Mouse (Mus musculus) spleen, postnatal 0 days (tissue): ENCODE data around the gene Bglap3. TPM values are rescaled to one million over a fixed set of nuclear protein-coding genes. Genes with fewer than 3 reads are reported as not detected.

Experiments used
- polyA plus RNA-seq: library from polyadenylated mRNA; unstranded; fragments of >200 nt; fragmentation: Nextera tagmentation; extraction: Ambion mirVana; gene quantifications from 2 replicates; pipeline ENCODE4 v1.2.1, GENCODE M21; 2015

The Bglap3 gene
- polyA plus RNA-seq, result not detected in 2 replicates

DNA sequence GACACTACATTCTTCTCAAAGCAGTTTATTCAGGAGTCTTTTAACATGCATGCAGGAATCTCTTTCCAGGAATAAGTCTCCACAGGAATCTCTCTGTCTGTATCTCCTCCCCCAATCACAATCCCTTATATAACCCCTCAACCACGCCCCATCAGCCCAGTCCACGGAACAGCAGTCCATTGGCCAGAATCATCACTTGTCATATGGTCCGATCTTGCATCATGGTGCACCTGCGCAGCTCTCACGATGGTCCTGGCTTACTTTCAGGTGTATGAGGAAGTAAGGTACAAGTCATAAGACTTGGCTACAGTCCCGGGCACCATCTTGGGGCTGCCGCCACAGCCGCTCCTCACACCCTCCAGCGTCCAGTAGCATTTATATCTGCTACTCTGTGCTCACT, at the start of gene Bglap3:
Gene Bglap3, minus strand, starts transcription at position 101 of the 400 bp plus-strand sequence.

DNA sequence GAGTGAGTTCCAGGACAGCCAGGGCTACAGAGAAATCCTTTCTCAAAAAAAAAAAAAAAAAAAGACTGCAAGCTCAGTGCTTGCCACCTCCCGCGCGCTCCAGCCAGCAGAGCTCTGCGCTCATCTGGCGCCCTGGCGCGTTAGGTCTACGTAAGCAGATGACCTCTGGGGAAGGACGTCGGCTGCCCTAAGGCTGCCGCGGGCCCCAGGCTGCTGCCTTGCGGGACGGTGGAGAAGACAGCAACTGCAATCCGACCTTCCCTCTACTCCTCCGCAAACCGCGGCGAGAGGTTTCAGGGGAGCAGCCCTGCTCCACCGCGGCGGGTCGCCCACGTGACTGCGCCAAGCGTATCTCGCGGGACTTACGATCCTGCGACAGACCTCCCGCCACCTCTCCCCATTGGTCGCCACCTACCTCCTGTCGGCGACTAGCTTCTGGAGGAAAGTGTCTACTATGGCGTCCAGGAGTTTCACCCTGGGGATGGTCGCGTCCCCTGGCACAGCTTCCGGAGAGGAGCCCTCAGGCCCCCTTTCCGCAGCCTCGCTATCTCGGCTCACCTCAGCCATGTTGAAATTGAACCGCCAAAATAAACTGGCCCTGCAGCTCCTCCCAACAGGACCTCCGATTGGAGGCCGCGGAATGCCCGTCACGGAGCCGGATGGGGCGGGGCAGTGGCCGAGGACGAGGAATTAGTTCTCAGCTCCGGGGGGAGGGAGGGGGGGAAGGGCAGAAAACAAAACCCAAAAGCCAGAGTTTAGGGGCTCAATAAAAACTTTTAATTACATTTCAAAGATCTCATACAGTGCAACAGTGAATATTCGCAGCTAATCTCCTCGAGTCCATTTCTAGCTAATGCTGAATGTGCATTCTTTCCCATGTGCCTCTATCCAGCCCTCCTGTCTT, 37.5 kb upstream of the Bglap3 start, which contains the start of gene Pmf1:
Gene Pmf1, minus strand, starts transcription at position 591 of the 904 bp plus-strand sequence.

DNA sequence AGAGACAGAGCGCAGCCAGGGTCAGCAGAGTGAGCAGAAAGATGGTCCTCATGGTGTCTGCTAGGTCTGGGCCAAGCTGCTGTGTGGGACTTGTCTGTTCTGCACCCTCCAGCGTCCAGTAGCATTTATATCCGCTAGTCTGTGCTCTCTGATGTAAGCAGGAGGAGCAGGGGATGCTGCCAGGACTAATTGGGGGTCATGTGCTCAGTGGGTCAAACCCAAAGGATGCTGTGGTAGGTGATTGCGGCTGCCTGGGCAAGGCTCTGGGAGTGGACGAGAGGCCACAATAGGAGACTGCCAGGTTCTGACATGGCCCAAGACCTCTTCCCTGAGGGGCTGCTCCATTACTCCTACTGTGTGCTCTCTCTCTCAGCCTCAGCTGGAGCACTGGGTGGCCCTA, 11.8 kb upstream of the Bglap3 start, which contains the start of gene Bglap:
Gene Bglap, minus strand, starts transcription at position 101 of the 400 bp plus-strand sequence.

DNA sequence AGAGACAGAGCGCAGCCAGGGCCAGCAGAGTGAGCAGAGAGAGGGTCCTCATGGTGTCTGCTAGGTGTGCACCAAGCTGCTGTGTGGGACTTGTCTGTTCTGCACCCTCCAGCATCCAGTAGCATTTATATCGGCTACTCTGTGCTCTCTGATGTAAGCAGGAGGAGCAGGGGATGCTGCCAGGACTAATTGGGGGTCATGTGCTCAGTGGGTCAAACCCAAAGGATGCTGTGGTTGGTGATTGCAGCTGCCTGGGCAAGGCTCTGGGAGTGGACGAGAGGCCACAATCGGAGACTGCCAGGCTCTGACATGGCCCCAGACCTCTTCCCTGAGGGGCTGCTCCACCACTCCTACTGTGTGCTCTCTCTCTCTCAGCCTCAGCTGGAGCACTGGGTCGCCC, 6.1 kb upstream of the Bglap3 start, which contains the start of gene Bglap2:
Gene Bglap2, minus strand, starts transcription at position 101 of the 400 bp plus-strand sequence.

DNA sequence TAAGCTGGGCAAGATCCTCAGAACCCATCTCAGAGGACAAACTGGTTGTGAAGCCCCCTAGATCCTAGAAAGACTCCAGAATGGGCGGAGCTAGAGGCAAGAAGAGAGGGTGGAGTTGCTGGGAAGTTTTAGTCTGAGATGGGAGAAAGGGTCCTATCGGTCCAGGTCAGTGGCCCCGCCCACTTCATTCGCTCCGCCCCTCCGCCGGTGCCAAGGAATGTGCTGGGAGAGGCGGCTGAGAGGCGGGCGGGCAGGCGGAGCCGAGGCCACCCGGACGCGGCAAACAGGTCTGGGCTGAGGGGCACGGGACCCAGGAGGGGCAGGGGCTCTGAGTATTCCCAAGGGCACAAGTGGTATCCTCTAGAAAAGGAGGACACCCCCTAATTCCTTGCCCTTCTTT, 8.2 kb downstream of the Bglap3 start, which contains the start of gene Paqr6:
Gene Paqr6, plus strand, starts transcription at position 248 of the 400 bp plus-strand sequence.

DNA sequence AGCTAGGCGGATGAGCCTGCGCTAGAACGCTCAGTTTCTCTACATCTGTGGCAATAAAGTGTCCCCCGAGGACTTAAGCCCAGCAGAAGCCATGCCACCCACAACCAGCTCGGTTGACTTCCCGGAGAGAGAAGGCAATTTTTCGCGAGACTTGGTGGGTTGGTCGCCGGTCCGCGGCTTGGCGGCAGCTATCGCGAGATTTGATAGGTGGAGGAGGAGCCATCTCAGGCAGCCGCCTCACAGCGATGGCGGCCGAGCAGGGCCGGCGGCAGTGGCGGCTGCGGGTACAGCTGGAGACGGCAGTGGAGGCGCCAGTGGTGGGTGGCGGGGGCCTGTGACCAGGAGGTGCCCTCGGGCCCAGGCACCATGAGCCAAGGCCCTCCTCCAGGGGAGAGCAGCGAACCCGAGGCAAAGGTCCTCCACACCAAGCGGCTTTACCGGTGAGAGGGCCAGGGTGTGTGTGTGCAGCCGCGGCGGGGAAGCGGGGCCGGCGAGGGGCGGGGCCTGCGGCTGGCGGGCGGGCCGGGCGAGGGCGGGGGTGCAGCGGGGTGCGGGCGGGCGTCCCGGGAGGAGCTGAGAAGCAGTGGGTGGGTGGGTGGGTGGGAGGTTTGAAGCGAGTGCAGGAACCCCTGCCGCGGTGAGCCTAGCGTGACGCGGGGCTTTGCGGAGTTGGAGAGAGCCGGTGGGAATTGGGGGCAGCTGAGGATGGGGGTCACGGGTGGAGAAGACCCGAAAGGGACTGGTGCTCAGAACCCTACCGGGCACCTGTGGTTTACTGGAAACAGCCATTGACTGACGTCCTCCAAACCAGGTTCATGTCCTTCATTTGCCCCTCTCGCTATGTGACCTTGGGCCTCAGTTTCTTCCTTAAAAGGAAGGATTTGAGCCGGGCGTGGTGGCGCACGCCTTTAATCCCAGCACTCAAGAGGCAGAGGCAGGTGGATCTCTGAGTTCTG, 36.2 kb downstream of the Bglap3 start, which contains the start of the genes Tmem79 and Smg5:
Gene Tmem79, minus strand, starts transcription at position 91 of the 956 bp plus-strand sequence.
Gene Smg5, plus strand, starts transcription at position 203 of the 956 bp plus-strand sequence.

DNA sequence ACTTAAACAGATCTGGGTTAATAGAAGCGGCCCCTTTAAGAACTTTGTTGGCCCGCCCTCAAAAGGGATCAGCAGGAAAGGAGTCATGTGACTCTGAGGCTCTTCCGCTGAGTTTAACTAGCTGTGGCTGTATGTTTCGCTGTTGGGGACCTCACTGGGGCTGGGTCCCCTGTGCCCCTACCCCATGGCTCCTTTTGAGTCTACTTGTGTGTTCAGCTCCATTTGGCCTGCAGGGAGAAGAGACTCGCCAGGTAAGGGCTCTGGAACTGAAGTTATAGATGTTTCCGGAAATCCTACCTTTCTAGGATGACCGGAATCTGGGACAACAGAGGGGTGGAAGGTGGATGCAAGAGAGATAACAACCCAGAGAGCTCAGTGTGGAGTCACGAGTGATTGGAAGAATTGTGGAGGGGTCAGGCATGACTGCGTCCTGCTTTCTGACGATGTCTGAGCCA, 47.6 kb downstream of the Bglap3 start, which contains the start of gene Glmp:
Gene Glmp, plus strand, starts transcription at position 73 of the 455 bp plus-strand sequence.

Other genes with a start within 250 kb of the Bglap3 start
- gene Mef2d, start 230.4 kb downstream of the Bglap3 start, polyA plus RNA-seq, result 11.0 and 13.3 TPM in 2 replicates
- gene Rhbg, start 118.0 kb downstream of the Bglap3 start, polyA plus RNA-seq, result 0.12 TPM in 1 of 2 replicates, not detected in the other
- 0.11 TPM in 1 of 2 replicates, not detected in the other for gene Gm38392, start 85.5 kb downstream of the Bglap3 start, polyA plus RNA-seq
- gene Tsacc, start 75.7 kb downstream of the Bglap3 start, polyA plus RNA-seq, result 6.8 and 8.8 TPM in 2 replicates
- gene Cct3, start 75.6 kb downstream of the Bglap3 start, polyA plus RNA-seq, result 250 and 259 TPM in 2 replicates
- 110 and 123 TPM in 2 replicates for gene Glmp, start 47.7 kb downstream of the Bglap3 start, polyA plus RNA-seq
- 1.7 and 2.1 TPM in 2 replicates for gene Tmem79, start 36.6 kb downstream of the Bglap3 start, polyA plus RNA-seq
- gene Smg5, start 36.5 kb downstream of the Bglap3 start, polyA plus RNA-seq, result 23.4 and 27.3 TPM in 2 replicates
- 9.5 and 10.4 TPM in 2 replicates for gene Paqr6, start 8.2 kb downstream of the Bglap3 start, polyA plus RNA-seq
- not detected in 2 replicates for gene Bglap2, start 6.0 kb upstream of the Bglap3 start, polyA plus RNA-seq
- gene Bglap, start 11.7 kb upstream of the Bglap3 start, polyA plus RNA-seq, result 0.50 and 0.57 TPM in 2 replicates
- 130 and 143 TPM in 2 replicates for gene Pmf1, start 37.6 kb upstream of the Bglap3 start, polyA plus RNA-seq
- gene Slc25a44, start 52.4 kb upstream of the Bglap3 start, polyA plus RNA-seq, result 11.0 and 12.1 TPM in 2 replicates
- gene Sema4a, start 88.4 kb upstream of the Bglap3 start, polyA plus RNA-seq, result 15.6 and 16.4 TPM in 2 replicates
- 161 and 176 TPM in 2 replicates for gene Lmna, start 137.2 kb upstream of the Bglap3 start, polyA plus RNA-seq
- 2.4 and 3.2 TPM in 2 replicates for gene Mex3a, start 159.7 kb upstream of the Bglap3 start, polyA plus RNA-seq
- gene Rab25, start 175.6 kb upstream of the Bglap3 start, polyA plus RNA-seq, result 0.28 and 0.63 TPM in 2 replicates
- gene Lamtor2, start 180.3 kb upstream of the Bglap3 start, polyA plus RNA-seq, result 105 and 113 TPM in 2 replicates
- 15.9 and 16.0 TPM in 2 replicates for gene Ubqln4, start 181.0 kb upstream of the Bglap3 start, polyA plus RNA-seq
- gene Ssr2, start 203.1 kb upstream of the Bglap3 start, polyA plus RNA-seq, result 148 and 161 TPM in 2 replicates
- gene Arhgef2, start 233.2 kb upstream of the Bglap3 start, polyA plus RNA-seq, result 34.8 and 51.4 TPM in 2 replicates